Mouse (Mus musculus) right cerebral cortex, postnatal 4 days (tissue): ENCODE results near the gene Mcpt1.
"Not testable (repeated sequence)": the region's sequence is repeated elsewhere in the genome, so short reads cannot be mapped to it uniquely, and the experiment has no call there.

Experiments
- DNase-seq: peaks from one replicate; pipeline ENCODE4 v3.0.0-alpha.2; 2022

Mcpt1 gene

DNA sequence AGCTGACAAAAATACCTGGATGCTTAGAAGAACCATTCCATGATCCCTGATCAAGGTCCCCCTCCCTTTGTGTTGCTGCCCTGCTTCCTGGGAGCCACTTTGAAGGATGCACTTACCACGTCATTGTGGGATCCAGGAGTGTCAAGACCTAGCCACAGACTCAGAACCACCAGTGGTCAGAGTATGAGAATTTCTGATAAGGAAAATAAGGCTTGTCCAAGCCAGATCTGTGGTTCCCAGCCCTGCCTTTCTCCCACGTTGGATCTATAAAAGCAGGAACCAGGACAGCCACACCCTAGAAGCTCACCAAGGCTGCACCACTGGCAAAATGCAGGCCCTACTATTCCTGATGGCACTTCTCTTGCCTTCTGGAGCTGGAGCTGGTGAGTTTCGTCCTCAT lies at the start of gene Mcpt1:
Mcpt1 (plus strand) TSS at position 301 of the 400 bp plus-strand sequence.
- DNase-seq, result not testable (repeated sequence)

DNA sequence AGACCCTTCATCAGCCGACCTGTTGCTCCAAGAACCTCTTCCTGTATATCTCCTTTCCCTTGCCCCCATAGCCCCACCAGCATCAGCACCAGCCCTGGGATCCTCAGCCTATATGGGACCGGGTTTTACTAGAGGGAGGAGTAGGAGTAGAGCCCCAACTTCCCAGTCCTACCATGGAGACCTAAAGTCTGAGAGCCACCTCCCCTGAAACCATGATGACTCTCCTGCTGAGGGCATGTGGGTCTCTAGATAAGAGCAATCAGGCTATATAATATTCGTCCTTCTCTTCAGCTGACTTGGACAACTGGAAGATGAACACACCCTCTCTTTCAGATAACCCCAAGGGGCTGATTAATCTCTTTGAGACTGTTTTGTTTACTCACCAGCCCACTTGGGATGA lies 30.3 kb upstream of the Mcpt1 start:
- not testable (repeated sequence) for DNase-seq

DNA sequence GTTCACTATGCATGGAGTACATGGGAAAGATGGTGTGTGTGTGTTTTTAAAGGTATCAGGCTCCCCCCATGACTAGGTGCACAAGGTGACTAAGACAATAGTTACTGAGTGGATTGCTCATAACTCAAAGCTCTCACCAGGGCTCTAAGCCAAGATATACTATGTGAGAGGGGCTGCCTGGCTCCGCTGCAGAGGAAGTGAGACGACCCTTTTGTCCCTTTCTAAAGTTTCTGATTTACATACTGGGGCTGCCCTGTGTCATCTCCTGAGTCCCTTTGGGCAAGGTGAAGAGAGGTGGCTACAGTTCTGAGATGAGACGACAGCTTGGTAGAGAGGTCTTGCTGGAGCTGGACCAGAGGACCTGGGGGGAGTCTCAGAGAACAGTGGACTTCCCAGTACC lies 4.6 kb upstream of the Mcpt1 start:
- DNase-seq, result no peak

DNA sequence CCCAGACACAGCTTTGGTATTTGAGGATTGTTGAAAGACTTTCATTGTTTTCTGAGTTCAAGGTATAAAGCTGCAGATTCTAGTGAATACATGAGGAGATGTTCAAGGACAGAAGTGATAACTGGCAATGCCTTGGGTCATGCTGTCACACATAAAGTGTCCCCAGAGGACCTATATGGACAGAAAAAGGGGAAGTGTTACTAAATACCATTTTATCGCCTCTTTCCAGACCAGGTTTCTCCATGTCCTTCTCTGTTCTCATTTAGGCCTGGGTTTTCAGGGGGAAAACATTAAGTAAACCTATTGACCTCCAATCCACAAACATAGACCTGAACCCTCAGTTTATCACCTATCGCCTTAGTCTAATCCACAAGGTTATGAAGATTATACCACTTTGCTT lies 3.8 kb upstream of the Mcpt1 start:
- DNase-seq, result no peak

DNA sequence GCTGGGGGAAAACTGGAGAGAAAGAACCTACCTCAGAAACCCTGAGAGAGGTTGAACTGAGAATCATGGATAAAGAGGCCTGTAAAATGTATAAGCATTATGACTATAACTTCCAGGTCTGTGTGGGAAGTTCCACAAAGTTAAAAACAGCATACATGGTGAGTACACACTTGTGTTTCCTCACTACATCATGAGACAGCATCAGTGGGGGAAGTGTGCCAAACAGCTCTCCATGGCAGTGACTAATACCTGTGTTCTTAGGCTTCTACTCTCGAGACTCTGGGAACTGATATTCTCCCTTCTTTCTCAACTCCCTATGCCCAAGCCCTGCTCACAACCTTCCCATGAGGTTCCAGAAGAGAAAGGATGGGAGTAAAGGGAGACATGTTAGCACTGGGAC lies 1.7 kb downstream of the Mcpt1 start:
- DNase-seq, result no peak

DNA sequence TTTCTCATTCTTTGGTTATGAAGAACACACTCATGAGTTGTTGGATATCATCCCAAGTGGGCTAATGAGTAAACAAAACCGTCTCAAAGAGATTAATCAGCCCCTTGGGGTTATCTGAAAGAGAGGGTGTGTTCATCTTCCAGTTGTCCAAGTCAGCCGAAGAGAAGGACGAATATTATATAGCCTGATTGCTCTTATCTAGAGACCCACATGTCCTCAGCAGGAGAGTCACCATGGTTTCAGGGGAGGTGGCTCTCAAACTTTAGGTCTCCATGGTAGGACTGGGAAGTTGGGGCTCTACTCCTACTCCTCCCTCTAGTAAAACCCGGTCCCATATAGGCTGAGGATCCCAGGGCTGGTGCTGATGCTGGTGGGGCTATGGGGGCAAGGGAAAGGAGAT lies 3.5 kb downstream of the Mcpt1 start:
- not testable (repeated sequence) for DNase-seq

DNA sequence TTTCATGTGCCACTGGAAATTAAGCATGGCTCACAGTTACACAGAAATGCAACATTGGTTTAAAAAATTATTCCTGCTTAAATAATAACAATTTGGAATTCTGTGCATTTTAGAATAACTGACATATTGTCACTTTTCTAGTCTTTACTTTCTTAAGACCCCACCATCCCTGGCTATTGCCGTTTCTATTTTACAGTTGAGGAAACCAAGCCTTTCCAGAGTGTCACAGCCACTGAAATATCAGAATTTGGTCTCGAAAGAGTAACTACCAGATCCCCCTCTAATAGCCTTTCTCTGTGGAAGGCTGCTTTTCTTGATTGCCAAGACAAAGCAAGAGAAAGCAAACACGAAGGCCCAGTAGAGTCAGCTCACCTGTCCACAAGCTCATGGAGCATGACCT lies 12.6 kb downstream of the Mcpt1 start, which contains the start of gene Mcpt9:
Mcpt9 (minus strand) TSS at position 101 of the 400 bp plus-strand sequence.
- not testable (repeated sequence) for DNase-seq

DNA sequence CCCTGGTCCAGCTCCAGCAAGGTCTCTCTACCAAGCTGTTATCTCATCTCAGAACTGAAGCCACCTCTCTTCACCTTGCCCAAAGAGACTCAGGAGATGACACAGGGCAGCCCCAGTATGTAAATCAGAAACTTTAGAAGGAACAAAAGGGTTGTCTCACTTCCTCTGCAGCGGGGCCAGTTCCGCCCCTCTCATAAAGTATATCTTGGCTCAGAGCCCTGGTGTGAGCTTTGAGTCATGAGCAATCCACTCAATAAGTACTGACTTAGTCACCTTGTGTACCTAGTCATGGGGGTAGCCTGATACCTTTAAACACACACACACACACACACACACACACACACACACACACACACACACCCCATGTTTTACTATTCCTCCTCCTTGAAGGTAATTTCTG lies 16.7 kb downstream of the Mcpt1 start:
- DNase-seq, result no peak

DNA sequence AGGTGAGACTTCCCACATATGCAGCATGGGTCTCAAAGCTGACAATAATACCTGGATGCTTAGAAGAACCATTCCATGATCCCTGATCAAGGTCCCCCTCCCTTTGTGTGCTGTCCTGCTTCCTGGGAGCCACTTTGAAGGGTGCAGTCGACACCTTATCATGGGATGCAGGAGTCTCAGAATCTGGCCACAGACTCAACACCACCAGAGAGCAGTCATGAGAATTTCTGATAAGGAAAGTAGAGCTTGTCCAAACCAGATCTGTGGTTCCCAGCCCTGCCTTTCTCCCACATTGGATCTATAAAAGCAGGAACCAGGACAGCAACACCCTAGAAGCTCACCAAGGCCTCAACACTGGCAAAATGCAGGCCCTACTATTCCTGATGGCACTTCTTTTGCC lies 24.0 kb downstream of the Mcpt1 start, which contains the start of gene Mcpt2:
Mcpt2 (plus strand) TSS at position 250 of the 400 bp plus-strand sequence.
- not testable (repeated sequence) for DNase-seq

DNA sequence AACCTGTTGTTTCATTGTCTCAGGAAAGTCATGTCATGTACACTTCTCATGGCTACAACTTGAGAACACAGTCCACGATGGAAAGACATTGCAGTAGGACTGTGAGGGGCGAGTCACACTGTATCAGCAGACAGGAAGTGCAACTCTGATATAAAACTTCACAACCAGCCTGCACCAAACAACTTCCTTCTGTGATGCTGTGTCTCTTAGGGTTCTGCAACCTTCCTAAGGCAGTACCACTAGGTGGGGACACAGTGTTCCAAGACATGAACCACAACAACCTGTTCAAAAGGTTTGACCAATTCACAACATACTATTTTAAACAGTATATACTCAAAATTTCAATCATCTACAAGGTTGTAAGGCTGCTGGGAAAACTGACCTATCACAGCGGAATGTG lies 37.6 kb downstream of the Mcpt1 start:
- DNase-seq, result no peak

DNA sequence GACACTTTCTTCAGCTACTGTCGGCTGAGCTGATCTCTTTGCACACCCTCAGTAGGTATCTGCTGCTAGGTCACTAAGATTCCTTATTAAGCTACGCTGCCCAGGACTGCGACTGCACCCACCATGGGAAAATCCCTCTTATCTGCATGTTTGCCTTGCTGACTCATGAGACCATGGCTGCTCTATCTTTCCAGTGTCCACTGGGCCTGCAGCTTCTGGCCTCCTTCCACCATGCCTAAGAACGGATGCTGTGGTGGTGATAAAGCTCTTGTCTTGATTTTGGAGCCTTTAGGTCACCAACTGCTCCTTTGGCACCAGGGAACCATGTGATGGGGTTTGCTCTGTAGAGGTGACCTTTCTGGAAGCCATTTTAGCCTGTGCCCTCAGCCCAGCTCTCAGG lies 40.0 kb downstream of the Mcpt1 start:
- no peak for DNase-seq

DNA sequence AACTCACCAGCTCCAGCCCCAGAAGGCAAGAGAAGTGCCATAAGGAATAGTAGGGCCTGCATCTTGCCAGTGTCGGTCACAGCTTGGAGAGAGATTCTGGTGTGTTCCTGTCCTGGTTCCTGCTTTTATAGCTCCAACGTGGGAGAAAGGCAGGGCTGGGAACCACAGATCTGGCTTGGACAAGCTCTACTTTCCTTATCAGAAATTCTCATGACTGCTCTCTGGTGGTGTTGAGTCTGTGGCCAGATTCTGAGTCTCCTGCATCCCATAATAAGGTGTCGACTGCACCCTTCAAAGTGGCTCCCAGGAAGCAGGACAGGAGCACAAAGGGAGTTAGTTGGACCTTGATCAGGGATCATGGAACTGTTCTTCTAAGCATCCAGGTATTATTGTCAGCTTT lies 44.4 kb downstream of the Mcpt1 start, which contains the start of gene Mcpt4:
Mcpt4 (minus strand) TSS at position 101 of the 400 bp plus-strand sequence.
- DNase-seq, result not testable (repeated sequence)
